Mouse (Mus musculus) E14TG2a.4 (cell line): Measurements from ENCODE around the gene Bcas3.
A peak's percentile ranks its signal among the peaks of the same experiment; 100 is the strongest.

Source experiments
- H3K27me3 ChIP-seq: 2 replicates; pipeline ENCODE4 v1.6.1; 2014; ENCODE audit warnings: low read length, control low read depth; ENCODE audit not compliant: insufficient read depth
- H3K36me3 ChIP-seq: 2 replicates; pipeline ENCODE4 v1.6.1; 2014; ENCODE audit warnings: low read length, control low read depth; ENCODE audit not compliant: insufficient read depth
- H3K4me1 ChIP-seq: replicated peaks from 2 replicates; pipeline ENCODE4 v1.6.1; 2014; ENCODE audit warnings: low read depth, low read length, control low read depth
- H3K4me3 ChIP-seq: replicated peaks from 2 replicates; pipeline ENCODE4 v1.5.1; 2014; ENCODE audit warnings: mild to moderate bottlenecking, low read length
- H3K9me3 ChIP-seq: 2 replicates; pipeline ENCODE4 v1.6.1; 2014; ENCODE audit warnings: low read length, control low read depth
- CTCF ChIP-seq: conservative IDR thresholded peaks from 2 replicates; pipeline ENCODE4 v1.5.1; 2014; ENCODE audit warnings: low read length
- NANOG ChIP-seq: IDR thresholded peaks from 2 replicates; pipeline ENCODE4 v1.6.1; 2014; ENCODE audit warnings: borderline replicate concordance, low read length, mixed read lengths
- POU5F1 ChIP-seq: IDR thresholded peaks from 2 replicates; pipeline ENCODE4 v1.6.1; 2014; ENCODE audit warnings: low read length, borderline replicate concordance

Bcas3 gene

GRCm38 (mm10) chr11:85842596-85843346, 489.8 kb downstream of the Bcas3 start:
- H3K27me3 ChIP-seq = peaks cover 95% of the 10 kb centered on the region
- TF ChIP-seq NANOG (no peak), CTCF (no peak), POU5F1 (no peak)
- no peaks in the 10 kb centered on the region for H3K9me3 ChIP-seq
- H3K4me3 ChIP-seq = peak overlapping the region; percentile 82
- no peaks in the 10 kb centered on the region for H3K36me3 ChIP-seq
- peaks cover 37% of the 10 kb centered on the region for H3K4me1 ChIP-seq

DNA sequence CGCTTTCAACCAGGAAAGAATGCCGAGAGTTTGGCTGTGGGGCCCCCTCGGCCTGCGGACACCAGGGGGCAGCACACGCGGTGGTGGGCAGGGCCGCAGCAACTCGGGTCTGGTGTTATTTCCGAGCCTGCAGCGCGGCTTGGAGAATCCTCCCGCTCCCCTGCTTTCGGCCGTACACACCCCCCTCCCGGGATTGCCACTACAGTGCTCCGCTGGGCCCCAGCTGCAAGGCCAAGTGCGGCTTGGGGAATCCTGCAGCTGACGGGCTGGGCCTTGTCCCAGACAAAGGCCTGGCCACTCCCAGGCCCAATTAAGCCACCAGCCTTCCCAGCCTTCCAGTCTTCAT, 490.4 kb downstream of the Bcas3 start:
- TF ChIP-seq NANOG (no peak), CTCF (peak; percentile 60)
- peaks cover 95% of the 10 kb centered on the region for H3K27me3 ChIP-seq
- no peaks in the 10 kb centered on the region for H3K36me3 ChIP-seq
- H3K4me1 ChIP-seq = peaks cover 38% of the 10 kb centered on the region
- H3K4me3 ChIP-seq = peak overlapping the region; percentile 82
- no peaks in the 10 kb centered on the region for H3K9me3 ChIP-seq

GRCm38 (mm10) chr11:85844144-85844965, 491.4 kb downstream of the Bcas3 start:
- Histone ChIP-seq H3K36me3 (no peaks in the 10 kb centered on the region), H3K4me3 (peak overlapping the region; percentile 82), H3K27me3 (peaks cover 91% of the 10 kb centered on the region), H3K4me1 (peaks cover 45% of the 10 kb centered on the region), H3K9me3 (no peaks in the 10 kb centered on the region)
- TF ChIP-seq CTCF (peak; percentile 61), NANOG (no peak), POU5F1 (no peak)

GRCm38 (mm10) chr11:85844971-85845370, 492.0 kb downstream of the Bcas3 start:
- H3K4me1 ChIP-seq = peaks cover 45% of the 10 kb centered on the region
- TF ChIP-seq NANOG (no peak), CTCF (no peak), POU5F1 (no peak)
- no peaks in the 10 kb centered on the region for H3K9me3 ChIP-seq
- H3K4me3 ChIP-seq = peak overlapping the region; percentile 82
- peaks cover 88% of the 10 kb centered on the region for H3K27me3 ChIP-seq
- H3K36me3 ChIP-seq = no peaks in the 10 kb centered on the region

DNA sequence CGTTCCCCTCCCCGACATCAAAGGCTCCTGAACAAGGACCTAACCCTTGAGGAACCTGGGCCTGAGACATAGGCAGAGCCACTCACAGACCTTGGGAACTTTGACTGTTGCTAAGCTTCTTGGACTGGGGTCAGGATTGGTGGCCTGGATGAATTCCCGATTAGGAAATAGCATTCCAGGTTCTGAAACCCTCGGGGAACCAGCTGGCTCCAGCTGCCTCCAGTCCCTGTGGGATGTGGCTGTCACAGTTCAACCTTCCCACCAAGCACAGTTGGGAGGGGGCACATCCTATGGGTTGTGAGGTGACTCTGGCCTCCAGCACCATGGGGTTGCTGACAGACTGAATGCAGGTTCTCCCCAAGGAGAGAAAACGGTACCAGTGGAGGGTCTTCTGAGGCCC, 493.0 kb downstream of the Bcas3 start:
- H3K36me3 ChIP-seq = no peaks in the 10 kb centered on the region
- peaks cover 44% of the 10 kb centered on the region for H3K4me1 ChIP-seq
- no peak overlapping the region for H3K4me3 ChIP-seq
- peaks cover 83% of the 10 kb centered on the region for H3K27me3 ChIP-seq
- no peaks in the 10 kb centered on the region for H3K9me3 ChIP-seq
- TF ChIP-seq NANOG (no peak), POU5F1 (no peak), CTCF (no peak)

- TF ChIP-seq POU5F1 (no peak), NANOG (no peak), CTCF (no peak)
Measured at GRCm38 (mm10) chr11:85846509-85846908, 493.5 kb downstream of the Bcas3 start.

GRCm38 (mm10) chr11:85849037-85849436, 496.1 kb downstream of the Bcas3 start:
- Histone ChIP-seq H3K4me3 (peak overlapping the region; percentile 24; the same call in 1 of the 2 replicates), H3K4me1 (peaks cover 28% of the 10 kb centered on the region), H3K9me3 (no peaks in the 10 kb centered on the region), H3K36me3 (no peaks in the 10 kb centered on the region), H3K27me3 (peaks cover 53% of the 10 kb centered on the region)
- TF ChIP-seq POU5F1 (no peak), CTCF (peak; percentile 81)

More at GRCm38 (mm10) chr11:85846509-85846908, 493.5 kb downstream of the Bcas3 start:
- H3K4me3 ChIP-seq = no peak overlapping the region
- H3K9me3 ChIP-seq = no peaks in the 10 kb centered on the region
- H3K4me1 ChIP-seq = peaks cover 45% of the 10 kb centered on the region
- peaks cover 77% of the 10 kb centered on the region for H3K27me3 ChIP-seq
- no peaks in the 10 kb centered on the region for H3K36me3 ChIP-seq

- no peak within 1 kb of the TSS for H3K4me3 ChIP-seq
- H3K9me3 ChIP-seq = no peaks in the 10 kb centered on the region
- H3K27me3 ChIP-seq = peaks cover 41% of the 10 kb centered on the region
- no peaks in the 10 kb centered on the region for H3K36me3 ChIP-seq
- TF ChIP-seq POU5F1 (no peak), NANOG (no peak)
- H3K4me1 ChIP-seq = peaks cover 19% of the 10 kb centered on the region
Measured at GRCm38 (mm10) chr11:85850233-85850632, 497.3 kb downstream of the Bcas3 start, which contains the start of gene Gm11444. TSS of gene Gm11444 (minus strand) at chr11:85850333.
